Mouse (Mus musculus) heart, adult 2 months (tissue): ENCODE results near the gene Use1.

Source experiments
- CTCF ChIP-seq: fragments of 200-600 bp; IDR thresholded peaks from 2 replicates; pipeline ENCODE4 v1.8.1; 2022; ENCODE audit warnings: antibody characterized with exemption, mild to moderate bottlenecking, moderate library complexity
- POLR2A ChIP-seq: fragments of 200-500 bp; IDR thresholded peaks from 2 replicates; pipeline ENCODE4 v1.6.1; 2011; ENCODE audit warnings: mild to moderate bottlenecking, low read depth, low read length, control low read depth; ENCODE audit not compliant: insufficient read depth

GRCm38 (mm10) chr8:71396639-71397305 is 30.1 kb downstream of the Use1 start, which contains the start of gene Babam1:
- TF ChIP-seq CTCF, result no peak
- TF ChIP-seq POLR2A, result peak; percentile 70
